Mouse (Mus musculus): Measurements from ENCODE around the gene Tnik.

The Tnik gene

GRCm38 (mm10) chr3:28358391-28358790, 95.4 kb downstream of the Tnik start:
- no peak for DNase-seq

- no peak for DNase-seq
These were observed 96.1 kb downstream of the Tnik start for GRCm38 (mm10) chr3:28359138-28359537.

- no peak for DNase-seq
These were observed 98.0 kb downstream of the Tnik start for GRCm38 (mm10) chr3:28361056-28361455.

GRCm38 (mm10) chr3:28363441-28364125, 100.6 kb downstream of the Tnik start:
- DNase-seq = no peak

- DNase-seq = no peak
These were observed 105.7 kb downstream of the Tnik start for GRCm38 (mm10) chr3:28368746-28369145.

- DNase-seq = no peak
These were observed 106.3 kb downstream of the Tnik start for GRCm38 (mm10) chr3:28369266-28369665.

- DNase-seq = no peak
These were observed 106.7 kb downstream of the Tnik start for GRCm38 (mm10) chr3:28369698-28370097.

GRCm38 (mm10) chr3:28371583-28371982, 108.6 kb downstream of the Tnik start:
- no peak for DNase-seq

- DNase-seq = no peak
These were observed 109.4 kb downstream of the Tnik start for GRCm38 (mm10) chr3:28372459-28372858.

GRCm38 (mm10) chr3:28374738-28375510, 111.9 kb downstream of the Tnik start:
- no peak for DNase-seq

- no peak for DNase-seq
These were observed 117.2 kb downstream of the Tnik start for GRCm38 (mm10) chr3:28380224-28380623.

- no peak for DNase-seq
These were observed 120.6 kb downstream of the Tnik start for GRCm38 (mm10) chr3:28383526-28384126.

- no peak for DNase-seq
These were observed 122.4 kb downstream of the Tnik start for GRCm38 (mm10) chr3:28385199-28385975.

- no peak for DNase-seq
These were observed 125.5 kb downstream of the Tnik start for GRCm38 (mm10) chr3:28388540-28388939.

- DNase-seq = no peak
These were observed 127.2 kb downstream of the Tnik start for GRCm38 (mm10) chr3:28390183-28390582.

GRCm38 (mm10) chr3:28392542-28392941, 129.5 kb downstream of the Tnik start:
- DNase-seq = no peak

GRCm38 (mm10) chr3:28398781-28399180, 135.8 kb downstream of the Tnik start:
- DNase-seq = no peak

- DNase-seq = no peak
These were observed 136.7 kb downstream of the Tnik start for GRCm38 (mm10) chr3:28399593-28400216.

GRCm38 (mm10) chr3:28401335-28401734, 138.3 kb downstream of the Tnik start:
- no peak for DNase-seq

- DNase-seq = peak; percentile 13 to 16
These were observed 139.2 kb downstream of the Tnik start for GRCm38 (mm10) chr3:28402221-28402620.

GRCm38 (mm10) chr3:28405391-28405790, 142.4 kb downstream of the Tnik start:
- no peak for DNase-seq

GRCm38 (mm10) chr3:28408859-28409459, 145.9 kb downstream of the Tnik start:
- no peak for DNase-seq

Measured in spleen, adult 18-20 months (tissue).